Mouse (Mus musculus): ENCODE measurements around the gene Dbx1. TPM values are rescaled to one million over a fixed set of nuclear protein-coding genes. Genes with fewer than 3 reads are reported as not detected.

Gene Dbx1
- polyA plus RNA-seq, 1 experiment from 2014 or later = 0.43 TPM

DNA sequence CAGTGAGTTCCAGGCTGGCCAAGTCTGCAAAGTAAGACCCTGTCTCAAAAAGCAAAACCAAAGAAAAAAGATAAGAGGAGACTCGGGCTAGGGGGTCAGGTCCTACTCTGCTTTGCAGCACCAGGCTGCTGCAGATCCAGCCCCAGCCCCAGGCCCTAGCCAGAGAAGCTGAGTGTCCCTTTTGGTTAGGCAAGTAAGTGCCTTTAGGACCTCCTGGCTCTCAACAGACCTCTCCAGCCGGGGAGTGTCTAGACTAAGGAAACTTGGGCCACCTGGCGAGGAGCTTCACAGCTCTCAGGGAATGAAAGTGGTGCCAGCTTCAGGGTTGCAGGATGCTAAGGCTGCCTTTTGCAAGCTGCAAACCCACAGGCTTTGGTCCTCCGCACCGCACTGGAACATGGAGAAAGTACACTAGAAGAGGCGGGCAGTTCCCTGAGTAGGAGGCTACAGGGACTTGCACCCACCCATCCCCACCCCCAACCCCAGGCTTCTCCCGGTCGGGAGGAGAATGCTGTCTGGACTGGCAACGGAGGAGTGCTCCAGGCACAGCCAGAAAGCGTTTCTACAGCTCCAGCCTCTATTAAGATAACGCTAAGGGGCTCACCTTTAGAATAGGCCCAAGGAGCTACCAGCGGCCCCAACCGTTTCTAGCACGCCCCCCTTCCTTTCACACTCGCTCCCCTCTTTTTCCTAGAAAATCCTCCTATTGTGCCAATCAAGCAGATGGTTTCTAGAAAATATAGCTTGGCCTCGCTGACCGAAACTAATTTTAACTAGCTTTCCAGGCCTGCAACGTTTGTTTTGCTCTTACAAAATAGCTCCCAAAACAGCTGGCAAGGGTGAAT, 3.4 kb upstream of the Dbx1 start:
- WGBS = 18% methylated on average over 18 of the region's 18 CpGs
- peaks cover 22% of the 10 kb centered on the region for H3K4me1 ChIP-seq
- no peak for ATAC-seq (replicated peaks; ENCODE audit: low FRiP score)

GRCm38 (mm10) chr7:49638941-49639776, 2.5 kb upstream of the Dbx1 start:
- ATAC-seq (replicated peaks; ENCODE audit: low FRiP score) = no peak
- WGBS = 2% methylated on average over 35 of the region's 35 CpGs
- Histone ChIP-seq H3K27me3 (peaks cover 90% of the 10 kb centered on the region), H3K36me3 (no peaks in the 10 kb centered on the region), H3K4me2 (peak overlapping the region; percentile 38), H3K4me3 (replicated peaks) (peak overlapping the region; percentile 15; the same call in 1 of the 2 replicates), H3K4me1 (peaks cover 31% of the 10 kb centered on the region), H3K27ac (no peak overlapping the region), H3K9me3 (replicated peaks) (no peaks in the 10 kb centered on the region), H3K9ac (no peak overlapping the region)

More for the DNA sequence above, 3.4 kb upstream of the Dbx1 start:
- no peak overlapping the region for H3K27ac ChIP-seq
- no peak overlapping the region for H3K4me2 ChIP-seq
- no peak overlapping the region for H3K4me3 ChIP-seq (replicated peaks)
- H3K27me3 ChIP-seq = peaks cover 84% of the 10 kb centered on the region
- no peak overlapping the region for H3K9ac ChIP-seq
- H3K9me3 ChIP-seq (replicated peaks) = no peaks in the 10 kb centered on the region
- H3K36me3 ChIP-seq = no peaks in the 10 kb centered on the region

DNA sequence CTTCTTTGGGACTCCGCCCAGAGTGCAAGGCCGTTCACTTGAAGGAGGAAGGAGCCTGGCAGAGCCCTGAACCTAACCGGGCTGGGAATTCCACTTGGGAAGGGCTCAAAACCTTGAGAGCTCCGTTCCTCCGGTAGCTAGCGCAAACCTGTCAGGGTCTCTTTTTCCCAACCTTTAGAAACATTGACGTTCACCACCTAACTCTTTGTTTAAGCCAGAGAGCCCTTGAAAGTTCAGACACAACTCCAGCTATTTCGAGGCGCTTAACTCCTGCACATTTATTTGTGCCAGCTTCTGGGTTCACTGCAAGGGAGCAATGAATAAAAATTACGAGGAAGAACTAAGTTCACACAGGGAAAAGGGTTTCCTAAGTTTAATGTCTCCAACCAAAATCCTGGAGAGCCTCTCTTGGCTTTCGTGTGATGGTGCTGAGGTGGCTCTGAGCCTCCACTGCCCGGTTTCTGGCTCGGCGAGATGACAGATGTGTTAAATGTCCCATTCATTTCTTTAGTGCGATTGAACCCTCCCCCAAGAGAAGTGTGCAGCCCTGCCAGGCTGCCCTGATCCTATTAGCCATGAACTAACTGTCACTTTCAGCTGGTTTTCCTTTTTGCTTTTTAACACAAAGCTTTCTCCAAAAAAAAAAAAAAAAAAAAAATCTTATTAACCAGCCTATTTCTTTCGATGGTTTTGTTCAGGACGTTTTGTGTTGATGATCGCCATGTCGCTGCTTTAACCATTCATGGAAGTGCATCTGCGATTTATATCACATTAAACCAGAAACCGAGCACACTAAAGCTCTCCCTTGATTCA, 1.4 kb upstream of the Dbx1 start:
- H3K36me3 ChIP-seq = no peaks in the 10 kb centered on the region
- H3K9me3 ChIP-seq (replicated peaks) = no peaks in the 10 kb centered on the region
- H3K4me2 ChIP-seq = no peak overlapping the region
- 2% methylated on average over 21 of the region's 21 CpGs for WGBS
- H3K4me1 ChIP-seq = peaks cover 42% of the 10 kb centered on the region
- no peak overlapping the region for H3K4me3 ChIP-seq (replicated peaks)
- no peak overlapping the region for H3K27ac ChIP-seq
- H3K27me3 ChIP-seq = peaks cover 96% of the 10 kb centered on the region
- no peak overlapping the region for H3K9ac ChIP-seq
- ATAC-seq (replicated peaks; ENCODE audit: low FRiP score) = no peak

- no peaks in the 10 kb centered on the region for H3K36me3 ChIP-seq
- ATAC-seq (replicated peaks; ENCODE audit: low FRiP score) = no peak
- under 1% methylated on average over 9 of the region's 9 CpGs for WGBS
- no peak overlapping the region for H3K4me2 ChIP-seq
- no peak overlapping the region for H3K4me3 ChIP-seq (replicated peaks)
- no peak overlapping the region for H3K9ac ChIP-seq
- peaks cover 44% of the 10 kb centered on the region for H3K4me1 ChIP-seq
- H3K27ac ChIP-seq = no peak overlapping the region
- peaks cover 99% of the 10 kb centered on the region for H3K27me3 ChIP-seq
- H3K9me3 ChIP-seq (replicated peaks) = no peaks in the 10 kb centered on the region
Measured at GRCm38 (mm10) chr7:49637281-49637680, 632 bp upstream of the Dbx1 start.

DNA sequence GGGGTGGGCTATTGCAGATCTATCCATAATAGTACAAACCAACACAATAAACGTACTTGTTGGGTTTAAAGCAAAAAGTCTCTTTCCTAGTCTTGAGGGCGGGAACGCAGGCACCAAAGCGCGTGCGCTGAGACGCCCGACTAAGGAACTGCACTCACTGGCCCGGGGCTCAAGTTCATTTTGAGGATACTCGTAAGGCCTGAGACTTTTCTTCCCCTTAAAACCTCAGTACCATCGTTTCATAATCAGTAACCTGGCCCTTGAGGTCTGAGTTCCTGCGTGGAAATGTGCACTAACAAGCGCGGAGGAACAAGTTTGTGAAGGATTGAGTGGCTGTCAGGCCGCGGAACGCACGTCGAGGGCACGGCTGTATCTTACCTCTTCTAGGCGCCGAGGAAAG, 678 bp downstream of the Dbx1 start:
- H3K4me1 ChIP-seq = peaks cover 44% of the 10 kb centered on the region
- no peak overlapping the region for H3K9ac ChIP-seq
- no peak overlapping the region for H3K27ac ChIP-seq
- H3K4me3 ChIP-seq (replicated peaks) = no peak overlapping the region
- H3K9me3 ChIP-seq (replicated peaks) = no peaks in the 10 kb centered on the region
- no peak overlapping the region for H3K4me2 ChIP-seq
- H3K27me3 ChIP-seq = peaks cover 99% of the 10 kb centered on the region
- H3K36me3 ChIP-seq = no peaks in the 10 kb centered on the region
- under 1% methylated on average over 22 of the region's 22 CpGs for WGBS
- ATAC-seq (replicated peaks; ENCODE audit: low FRiP score) = no peak

DNA sequence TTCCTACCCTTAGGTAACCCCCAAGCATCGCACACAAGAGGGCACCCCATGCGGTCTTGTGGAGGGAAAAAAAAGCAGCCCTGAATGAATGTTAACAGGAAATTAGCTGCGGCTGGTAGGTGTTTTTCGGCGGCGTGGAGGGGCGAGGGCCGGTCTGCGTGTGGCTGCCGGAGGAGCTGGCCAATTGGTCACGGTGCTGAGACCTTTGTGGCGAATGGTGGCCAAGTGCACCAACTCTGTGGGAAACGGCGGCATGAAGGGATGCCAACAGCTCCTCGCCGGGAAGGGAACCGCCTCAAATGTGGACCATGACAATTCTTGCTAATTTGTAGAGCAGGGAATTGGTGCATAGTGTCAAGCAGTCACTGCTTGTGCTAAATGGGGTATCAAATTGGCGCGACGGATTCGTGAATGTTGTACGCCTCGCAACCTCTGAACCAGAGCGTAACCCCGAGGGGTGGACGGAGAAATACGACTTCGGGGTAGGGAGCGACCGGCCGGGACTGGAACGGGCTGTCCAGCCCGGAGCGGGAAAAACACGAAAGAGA, 1.5 kb downstream of the Dbx1 start:
- under 1% methylated on average over 35 of the region's 35 CpGs for WGBS
- Histone ChIP-seq H3K4me2 (no peak overlapping the region), H3K27ac (no peak overlapping the region), H3K9me3 (replicated peaks) (no peaks in the 10 kb centered on the region), H3K36me3 (no peaks in the 10 kb centered on the region), H3K27me3 (peaks cover 99% of the 10 kb centered on the region), H3K4me3 (replicated peaks) (0 out of 2 replicates have a peak overlapping the region, but pooled peaks have one; percentile 35), H3K4me1 (peaks cover 44% of the 10 kb centered on the region), H3K9ac (no peak overlapping the region)
- no peak for ATAC-seq (replicated peaks; ENCODE audit: low FRiP score)

DNA sequence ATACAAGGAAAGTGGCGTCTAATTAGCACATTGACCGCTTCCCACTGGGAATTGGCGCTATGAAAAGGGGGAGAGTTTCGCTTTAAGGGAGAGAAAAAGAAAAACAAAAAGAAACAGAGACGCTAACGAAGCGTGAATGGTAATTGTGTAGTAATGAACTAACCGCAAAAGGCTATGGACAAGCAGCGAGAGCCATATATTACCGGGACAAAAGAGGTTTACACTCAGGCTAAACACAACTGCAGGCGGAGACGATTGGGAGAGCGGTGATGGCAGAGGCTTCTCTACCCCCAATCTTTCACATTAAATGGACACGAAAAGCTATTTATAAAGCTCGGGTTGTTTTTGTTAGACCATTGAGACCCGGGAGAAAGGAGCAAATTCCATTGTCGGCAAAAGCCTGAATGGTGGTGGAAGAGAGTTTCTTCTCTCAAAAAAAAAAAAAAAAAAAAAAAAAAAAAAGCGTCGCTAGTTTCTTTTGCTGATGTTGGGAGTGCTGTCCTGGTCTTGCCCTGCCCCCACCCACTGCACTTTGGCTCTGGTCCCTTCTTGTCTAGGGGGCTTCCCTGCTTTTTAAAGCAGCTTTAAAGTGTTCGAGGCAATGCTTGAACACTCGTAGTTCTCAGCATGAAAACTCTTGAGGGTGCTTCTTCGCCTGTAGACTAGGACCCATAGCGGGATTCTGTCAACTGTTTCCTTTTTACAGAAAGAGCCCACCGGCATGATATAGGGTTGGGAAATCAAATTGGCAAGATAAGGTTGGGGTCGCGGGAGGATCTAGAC, 2.2 kb downstream of the Dbx1 start:
- under 1% methylated on average over 26 of the region's 26 CpGs for WGBS
- no peak for ATAC-seq (replicated peaks; ENCODE audit: low FRiP score)
- peak overlapping the region; percentile 35 for H3K4me3 ChIP-seq (replicated peaks)
- no peak overlapping the region for H3K9ac ChIP-seq
- no peaks in the 10 kb centered on the region for H3K9me3 ChIP-seq (replicated peaks)
- H3K27ac ChIP-seq = no peak overlapping the region
- H3K36me3 ChIP-seq = no peaks in the 10 kb centered on the region
- H3K4me2 ChIP-seq = peak overlapping the region; percentile 53
- H3K27me3 ChIP-seq = peaks cover 98% of the 10 kb centered on the region
- peaks cover 44% of the 10 kb centered on the region for H3K4me1 ChIP-seq

DNA sequence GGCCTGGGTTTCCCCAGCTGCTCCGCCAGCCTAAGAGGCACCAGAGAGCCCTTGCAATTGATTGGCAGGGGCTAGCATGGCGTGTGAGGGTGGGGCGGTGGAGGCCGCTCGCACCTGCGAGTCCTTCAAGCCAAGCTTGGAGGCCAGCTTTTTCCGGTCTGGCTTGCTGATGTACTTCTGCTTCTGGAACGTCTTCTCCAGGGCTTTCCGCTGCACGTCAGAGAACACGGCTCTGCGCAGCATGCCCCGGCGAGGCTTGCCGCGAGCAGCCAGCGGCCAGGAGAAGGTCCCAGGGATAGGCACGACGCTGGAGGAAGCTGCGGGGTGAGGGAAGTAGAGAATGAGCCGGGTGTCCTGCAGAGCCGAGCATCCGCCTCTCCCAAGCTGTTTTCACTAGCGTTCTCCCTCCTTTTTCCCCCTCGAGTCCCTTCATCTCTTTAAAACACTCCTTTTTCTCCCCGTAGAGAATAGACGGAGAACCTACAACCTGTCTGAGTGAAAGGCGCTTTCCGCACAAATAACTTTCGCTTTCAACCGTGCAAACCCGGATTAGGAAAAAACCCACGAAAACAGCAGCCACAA, 3.2 kb downstream of the Dbx1 start:
- H3K27me3 ChIP-seq = peaks cover 97% of the 10 kb centered on the region
- peak overlapping the region; percentile 53 for H3K4me2 ChIP-seq
- WGBS = under 1% methylated on average over 33 of the region's 33 CpGs
- no peaks in the 10 kb centered on the region for H3K9me3 ChIP-seq (replicated peaks)
- ATAC-seq (replicated peaks; ENCODE audit: low FRiP score) = peak; percentile 59; the same call in 1 of the 2 replicates
- no peak overlapping the region for H3K27ac ChIP-seq
- H3K4me1 ChIP-seq = peaks cover 34% of the 10 kb centered on the region
- peak overlapping the region; percentile 35 for H3K4me3 ChIP-seq (replicated peaks)
- H3K36me3 ChIP-seq = no peaks in the 10 kb centered on the region
- no peak overlapping the region for H3K9ac ChIP-seq

DNA sequence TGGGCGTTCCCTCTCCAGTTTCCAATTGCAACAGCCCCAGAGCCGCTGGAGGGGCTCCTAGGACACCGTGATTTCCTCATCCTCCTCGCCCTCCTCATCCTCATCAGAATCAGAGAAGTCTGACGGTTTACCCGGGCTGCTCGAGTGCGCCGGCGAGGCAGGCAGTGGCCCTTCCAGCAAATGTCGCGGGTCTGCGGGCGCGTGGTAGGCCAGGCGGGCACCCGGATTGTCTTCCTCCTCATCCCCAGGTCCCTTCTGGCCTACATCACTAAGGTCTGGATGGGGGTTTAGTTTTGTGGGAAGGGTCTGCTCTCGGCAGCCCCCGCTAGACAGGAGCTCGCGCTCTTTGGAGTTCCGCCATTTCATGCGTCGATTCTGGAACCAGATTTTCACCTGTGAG, 4.3 kb downstream of the Dbx1 start:
- ATAC-seq (replicated peaks; ENCODE audit: low FRiP score) = no peak
- 3% methylated on average over 24 of the region's 24 CpGs for WGBS
- Histone ChIP-seq H3K27ac (no peak overlapping the region), H3K4me2 (0 out of 2 replicates have a peak overlapping the region, but pooled peaks have one; percentile 23), H3K9ac (no peak overlapping the region), H3K36me3 (no peaks in the 10 kb centered on the region), H3K9me3 (replicated peaks) (no peaks in the 10 kb centered on the region), H3K27me3 (peaks cover 97% of the 10 kb centered on the region), H3K4me3 (replicated peaks) (peak overlapping the region; percentile 15; the same call in 1 of the 2 replicates), H3K4me1 (peaks cover 30% of the 10 kb centered on the region)

- 14% methylated on average over 9 of the region's 9 CpGs for WGBS
- Histone ChIP-seq H3K9ac (no peak overlapping the region), H3K27me3 (peaks cover 97% of the 10 kb centered on the region), H3K27ac (no peak overlapping the region), H3K4me2 (no peak overlapping the region), H3K9me3 (replicated peaks) (no peaks in the 10 kb centered on the region), H3K36me3 (no peaks in the 10 kb centered on the region), H3K4me1 (peaks cover 30% of the 10 kb centered on the region), H3K4me3 (replicated peaks) (no peak overlapping the region)
- ATAC-seq (replicated peaks; ENCODE audit: low FRiP score) = no peak
Measured at GRCm38 (mm10) chr7:49631885-49632284, 4.8 kb downstream of the Dbx1 start.
